Comparison of ENCODE assay signal across 11 mouse cellular contexts in the genomic region with DNA sequence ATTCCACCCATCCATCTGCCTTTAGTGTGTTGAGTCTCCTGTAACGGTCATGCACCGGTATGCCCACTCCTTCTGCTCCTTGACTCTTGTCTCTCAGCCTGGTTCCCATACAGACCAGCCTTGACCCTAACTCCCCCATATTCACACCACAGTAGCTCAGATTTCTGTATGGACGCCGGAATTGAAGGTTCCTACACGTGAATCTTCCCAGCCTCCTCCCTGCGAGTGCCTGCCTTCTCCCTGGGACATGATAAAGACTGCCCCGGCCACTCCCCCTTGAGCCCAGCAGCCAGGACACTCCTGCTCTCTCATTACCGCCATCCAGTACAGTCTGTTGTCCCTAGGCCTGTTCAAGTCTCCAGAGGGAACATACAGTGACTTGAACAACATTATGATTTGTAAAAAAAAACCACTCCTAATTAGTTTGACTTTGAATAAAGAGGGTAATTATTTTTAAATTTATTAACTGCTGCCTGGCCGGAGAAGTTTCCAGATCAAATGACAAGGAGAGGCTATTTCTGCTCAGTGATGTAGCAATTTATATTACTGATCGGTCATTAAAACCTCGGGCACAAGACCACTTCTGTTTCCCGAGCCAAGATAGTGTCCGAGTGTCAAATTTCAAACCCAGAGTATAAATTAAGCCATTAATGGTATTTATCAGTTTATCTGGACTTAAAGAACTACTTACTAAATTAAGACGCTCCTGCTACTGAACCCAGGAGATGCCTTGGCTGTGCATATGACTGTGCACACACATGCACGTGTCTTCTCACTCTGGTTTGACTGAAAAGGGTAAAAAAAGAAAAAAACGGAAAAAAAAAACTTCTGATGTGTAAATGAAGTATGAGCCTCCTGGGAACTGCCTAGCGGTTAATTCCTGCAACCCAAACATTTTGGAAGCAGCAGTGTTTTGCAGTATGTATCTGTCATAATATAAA.
DNase-seq lines count a peak whose midpoint lies in the region; ATAC-seq and TF ChIP-seq lines count a peak whose summit lies in the region.
"Had no signal": no experiment of that assay in that cellular context is flagged by ENCODE, and none has a peak within 500 bp of the region (broad histone marks: within the 10 kb centered on the region; RNA-seq: fewer than 3 reads in every experiment).

No protein-coding gene starts in this region.

- ATAC-seq in kidney, embryonic 15.5 days (replicated peaks; ENCODE audit: low FRiP score): peak; percentile 89
- no peak for ATAC-seq in midbrain, embryonic 14.5 days (ENCODE audit: low FRiP score, low TSS enrichment)
- ATAC-seq in granulocyte monocyte progenitor cell, adult 5-6 weeks (replicated peaks; ENCODE audit: poor library complexity, severe bottlenecking): no peak
- ATAC-seq: Patski had no signal

- H3K9ac ChIP-seq in kidney, embryonic 15.5 days: no peak overlapping the region
- no peak overlapping the region for H3K9ac ChIP-seq in midbrain, embryonic 14.5 days (replicated peaks; ENCODE audit: low read length)

- peak overlapping the region; percentile 93 for H3K27ac ChIP-seq in gastrocnemius, adult 2 months
- peak overlapping the region; percentile 70 for H3K27ac ChIP-seq in kidney, embryonic 15.5 days
- H3K27ac ChIP-seq in midbrain, embryonic 10.5 days (replicated peaks): peak overlapping the region; percentile 56
- H3K27ac ChIP-seq in midbrain, embryonic 14.5 days (replicated peaks; ENCODE audit: low read depth, low read length): no peak overlapping the region

- intact Hi-C loops in gastrocnemius, adult 2 months (cut with DNase I): no loop called here
- intact Hi-C loops in gastrocnemius, postnatal 14 days (cut with DNase I; ENCODE audit: low total_unique reads): no loop called here

- H3K9me3 ChIP-seq in kidney, embryonic 15.5 days (replicated peaks): no peaks in the 10 kb centered on the region
- 0 out of 2 replicates have a peak, but pooled peaks cover under 1% of the 10 kb centered on the region for H3K9me3 ChIP-seq in midbrain, embryonic 10.5 days (replicated peaks)
- H3K9me3 ChIP-seq in midbrain, embryonic 14.5 days (ENCODE audit: control insufficient read depth, low read length): no peaks in the 10 kb centered on the region

- H3K4me2 ChIP-seq in kidney, embryonic 15.5 days: no peak overlapping the region
- no peak overlapping the region for H3K4me2 ChIP-seq in midbrain, embryonic 14.5 days (ENCODE audit: low read length)

- H3K4me1 ChIP-seq in kidney, embryonic 15.5 days: peaks cover 35% of the 10 kb centered on the region
- peaks cover 44% of the 10 kb centered on the region for H3K4me1 ChIP-seq in midbrain, embryonic 10.5 days
- 0 out of 2 replicates have a peak, but pooled peaks cover 18% of the 10 kb centered on the region for H3K4me1 ChIP-seq in midbrain, embryonic 14.5 days (ENCODE audit: control insufficient read depth, insufficient read depth, low read length)

- peak overlapping the region; percentile 32 for H3K4me3 ChIP-seq in gastrocnemius, adult 2 months
- no peak overlapping the region for H3K4me3 ChIP-seq in kidney, embryonic 15.5 days (replicated peaks)
- H3K4me3 ChIP-seq in midbrain, embryonic 10.5 days: no peak overlapping the region
- H3K4me3 ChIP-seq in midbrain, embryonic 14.5 days (replicated peaks; ENCODE audit: low read depth, low read length): no peak overlapping the region

- 10% methylated on average over 17 of the region's 17 CpGs for WGBS in kidney, embryonic 15.5 days
- 63% methylated on average over 17 of the region's 17 CpGs for WGBS in midbrain, embryonic 10.5 days
- 44% methylated on average over 17 of the region's 17 CpGs for WGBS in midbrain, embryonic 14.5 days

- H3K36me3 ChIP-seq in kidney, embryonic 15.5 days: no peaks in the 10 kb centered on the region
- peaks cover 64% of the 10 kb centered on the region for H3K36me3 ChIP-seq in midbrain, embryonic 10.5 days
- H3K36me3 ChIP-seq in midbrain, embryonic 14.5 days (ENCODE audit: control insufficient read depth, insufficient read depth, low read length): no peaks in the 10 kb centered on the region

- no peak for TF ChIP-seq CTCF in gastrocnemius, adult 2 months (IDR thresholded peaks at IDR 0.05)

- H3K27me3 ChIP-seq in kidney, embryonic 15.5 days: peaks cover 16% of the 10 kb centered on the region
- H3K27me3 ChIP-seq in midbrain, embryonic 10.5 days (ENCODE audit: low read depth, poor library complexity, severe bottlenecking): no peaks in the 10 kb centered on the region
- H3K27me3 ChIP-seq in midbrain, embryonic 14.5 days (ENCODE audit: control insufficient read depth, insufficient read depth, low read length): no peaks in the 10 kb centered on the region

- DNase-seq in gastrocnemius, adult 2 months: peak; percentile 84
- no peak for DNase-seq in gastrocnemius, postnatal 10 days
- DNase-seq in kidney, adult 9 months: no peak
- no peak for DNase-seq in midbrain, embryonic 10.5 days (ENCODE audit: low spot score)
- no peak for DNase-seq in midbrain, embryonic 14.5 days
- peak; percentile 47 for DNase-seq in gastrocnemius, postnatal 14 days
- DNase-seq: layer of hippocampus, adult 9-11 months; right cerebral cortex, postnatal 25 days had no signal

Comparison
In these comparisons a context has a peak if more than half of its experiments do, and no peak if none do; other contexts are left out.
1. DNase-seq: peak in gastrocnemius, adult 2 months (single experiment) and gastrocnemius, postnatal 14 days (single experiment); none in gastrocnemius, postnatal 10 days (single experiment), kidney, adult 9 months (single experiment), midbrain, embryonic 10.5 days (single experiment) and midbrain, embryonic 14.5 days (single experiment).